Mouse (Mus musculus): ENCODE measurements at regions not wholly inside any gene's neighbourhood (a gene's known extent, or its start where the extent isn't known, plus 50 kb on each side); places are given as distances from the start of the nearest gene placed in this dataset.

DNA sequence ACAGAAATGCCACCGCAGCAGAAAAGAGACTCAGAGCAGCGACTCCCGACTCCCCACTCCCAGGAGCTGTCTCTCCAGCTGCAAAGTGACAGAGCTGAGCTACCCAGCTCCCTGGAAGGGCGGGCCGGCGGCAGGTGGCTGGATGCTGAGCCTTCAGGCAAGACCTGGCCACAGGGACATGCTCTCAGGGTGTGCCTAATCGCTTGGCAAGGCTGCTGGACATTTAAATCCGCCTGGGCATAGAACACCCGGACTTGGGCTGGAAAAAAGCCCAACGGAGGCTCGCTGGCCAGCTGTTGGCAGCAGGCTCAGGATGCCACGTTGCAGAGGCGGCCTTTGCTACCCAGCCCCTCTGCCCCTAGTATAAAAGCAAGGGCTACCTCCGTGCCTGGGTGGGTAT lies 74.6 kb upstream of the Mgme1 start:
- TF ChIP-seq CTCF (IDR thresholded peaks at IDR 0.05; ENCODE audit: borderline replicate concordance, extremely low read depth, insufficient read depth, insufficient read length) (no peak), POLR2A (IDR thresholded peaks at IDR 0.05; ENCODE audit: borderline replicate concordance, extremely low read depth, insufficient read depth, insufficient read length, poor library complexity, severe bottlenecking) (no peak)

Measured in brain, embryonic 14.5 days (tissue).